Mouse (Mus musculus) myocyte (in vitro differentiated cells): ENCODE data around the gene Spop.
A peak's percentile ranks its signal among the peaks of the same experiment; 100 is the strongest.

Experiments
- CEBPB ChIP-seq: IDR thresholded peaks from 2 replicates; pipeline ENCODE4 v1.6.1; 2011; ENCODE audit warnings: mild to moderate bottlenecking, moderate library complexity; ENCODE audit not compliant: poor library complexity, insufficient read depth, severe bottlenecking
- E2F4 ChIP-seq: IDR thresholded peaks from one replicate; pipeline ENCODE4 v1.6.1; 2011; ENCODE audit warnings: mild to moderate bottlenecking, control low read depth, moderate library complexity; ENCODE audit not compliant: insufficient read depth
- MAX ChIP-seq: IDR thresholded peaks from one replicate; pipeline ENCODE4 v1.6.1; 2011; ENCODE audit warnings: low read depth, mild to moderate bottlenecking, control low read depth
- MYOD1 ChIP-seq, 3 experiments: IDR thresholded peaks; one replicate each; pipeline ENCODE4 v1.6.1; 2011; ENCODE audit warnings: control low read depth in 2 of 3, low read depth in 2 of 3, mild to moderate bottlenecking in 2 of 3, moderate library complexity in 1 of 3; ENCODE audit not compliant: insufficient read length in 2 of 3, control insufficient read depth in 1 of 3
- POLR2A ChIP-seq: IDR thresholded peaks from one replicate; pipeline ENCODE4 v1.6.1; 2011; ENCODE audit warnings: low read depth, mild to moderate bottlenecking, control low read depth, moderate library complexity; ENCODE audit not compliant: insufficient read length
- REST ChIP-seq: IDR thresholded peaks from one replicate; pipeline ENCODE4 v1.6.1; 2011; ENCODE audit warnings: mild to moderate bottlenecking, control low read depth, moderate library complexity; ENCODE audit not compliant: insufficient read depth, insufficient read length
- SRF ChIP-seq: IDR thresholded peaks from one replicate; pipeline ENCODE4 v1.6.1; 2011; ENCODE audit warnings: low read depth; ENCODE audit not compliant: control insufficient read depth, insufficient read length
- TCF12 ChIP-seq: IDR thresholded peaks from one replicate; pipeline ENCODE4 v1.6.1; 2011; ENCODE audit warnings: mild to moderate bottlenecking, control low read depth; ENCODE audit not compliant: poor library complexity, insufficient read depth, severe bottlenecking
- USF1 ChIP-seq: IDR thresholded peaks from one replicate; pipeline ENCODE4 v1.6.1; 2011; ENCODE audit warnings: low read depth, mild to moderate bottlenecking, control low read depth, moderate library complexity

DNA sequence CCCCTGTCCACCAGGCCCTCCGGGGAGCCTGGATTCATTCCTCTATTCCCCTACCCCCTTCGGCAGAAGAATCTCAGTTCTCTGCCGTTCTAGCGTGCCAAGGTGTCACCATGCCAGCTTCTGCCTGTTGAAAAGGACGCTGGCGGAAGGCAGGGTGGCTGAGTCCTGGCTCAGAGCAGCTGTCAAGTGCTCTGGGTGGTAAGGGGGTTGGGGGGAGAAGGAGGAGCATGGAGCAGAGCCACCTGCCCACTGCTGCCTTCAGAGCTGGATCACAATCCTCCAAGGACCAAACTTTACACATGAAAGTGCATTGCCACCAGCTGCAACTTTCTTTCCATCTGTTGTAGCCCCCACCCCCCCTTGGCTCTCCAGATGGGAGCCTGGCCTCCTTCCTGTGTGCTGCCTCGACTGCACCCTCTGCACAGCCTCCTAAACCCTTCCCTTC is 21.6 kb upstream of the Spop start:
- TF ChIP-seq E2F4 (no peak), REST (no peak), TCF12 (no peak), POLR2A (no peak), MAX (no peak), MYOD1 (IDR thresholded peaks at IDR 0.05; ENCODE audit: control insufficient read depth in 1 of 3, insufficient read length in 2 of 3, low read depth in 2 of 3) (peak in 2 of 3 experiments; percentile 6 to 28), USF1 (no peak), CEBPB (no peak), SRF (no peak)
